Mouse (Mus musculus): Measurements from ENCODE around the gene Sash1.

- TF ChIP-seq POLR2A (IDR thresholded peaks at IDR 0.05; ENCODE audit: low read depth, low read length) (no peak), CTCF (IDR thresholded peaks at IDR 0.05; ENCODE audit: borderline replicate concordance, insufficient read depth, low read length) (no peak)
These were observed 129.1 kb downstream of the Sash1 start for GRCm38 (mm10) chr10:8756604-8757354.

Measured in embryonic fibroblast, embryonic 13.5 days (primary cell).